Mouse (Mus musculus): ENCODE measurements around the gene Krtap31-2. TPM values are rescaled to one million over a fixed set of nuclear protein-coding genes. Genes with fewer than 3 reads are reported as not detected.

The Krtap31-2 gene
- total RNA-seq (2021), result not detected
- long read RNA-seq, result 0 reads

- DNase-seq (ENCODE audit: low spot score in 2 of 2), result no peak
Observed at GRCm38 (mm10) chr11:99935991-99936390, at the start of gene Krtap31-2. Gene Krtap31-2, plus strand, starts transcription at chr11:99936291.

- no peak for DNase-seq (ENCODE audit: low spot score in 2 of 2)
Observed at GRCm38 (mm10) chr11:99907620-99908019, 28.5 kb upstream of the Krtap31-2 start, which contains the start of gene Krtap31-1. Gene Krtap31-1, plus strand, starts transcription at chr11:99907920.

GRCm38 (mm10) chr11:99914451-99914850 lies 21.6 kb upstream of the Krtap31-2 start, which contains the start of gene Gm11565:
Gene Gm11565, plus strand, starts transcription at chr11:99914751.
- DNase-seq (ENCODE audit: low spot score in 2 of 2), result no peak

GRCm38 (mm10) chr11:99937751-99938264 lies 1.7 kb downstream of the Krtap31-2 start:
- no peak for DNase-seq (ENCODE audit: low spot score in 2 of 2)

GRCm38 (mm10) chr11:99948175-99948574 lies 12.1 kb downstream of the Krtap31-2 start, which contains the start of gene Krtap9-5:
Gene Krtap9-5, plus strand, starts transcription at chr11:99948475.
- no peak for DNase-seq (ENCODE audit: low spot score in 2 of 2)

- no peak for DNase-seq (ENCODE audit: low spot score in 2 of 2)
Observed at GRCm38 (mm10) chr11:99964213-99964612, 28.1 kb downstream of the Krtap31-2 start.

GRCm38 (mm10) chr11:99965961-99966360 lies 29.9 kb downstream of the Krtap31-2 start:
- no peak for DNase-seq (ENCODE audit: low spot score in 2 of 2)

GRCm38 (mm10) chr11:99978953-99979352 lies 42.9 kb downstream of the Krtap31-2 start, which contains the start of gene Krtap29-1:
Gene Krtap29-1, minus strand, starts transcription at chr11:99979053.
- DNase-seq (ENCODE audit: low spot score in 2 of 2), result no peak

GRCm38 (mm10) chr11:99982731-99983130 lies 46.6 kb downstream of the Krtap31-2 start:
- no peak for DNase-seq (ENCODE audit: low spot score in 2 of 2)

GRCm38 (mm10) chr11:99983442-99983841 lies 47.4 kb downstream of the Krtap31-2 start:
- DNase-seq (ENCODE audit: low spot score in 2 of 2), result no peak

- peak; percentile 20 to 30 for DNase-seq (ENCODE audit: low spot score in 2 of 2)
Observed at GRCm38 (mm10) chr11:99985291-99986092, 49.4 kb downstream of the Krtap31-2 start.

GRCm38 (mm10) chr11:99986180-99986647 lies 50.1 kb downstream of the Krtap31-2 start, which contains the start of gene Krtap16-1:
Gene Krtap16-1, minus strand, starts transcription at chr11:99986597.
- no peak for DNase-seq (ENCODE audit: low spot score in 2 of 2)

Other genes with a start within 250 kb of the Krtap31-2 start
- gene Gm14190, start 245.6 kb upstream of the Krtap31-2 start, total RNA-seq (2021), result not detected
- not detected for gene Gm14180, start 202.0 kb upstream of the Krtap31-2 start, total RNA-seq (2021)
- gene Gm11595, start 163.4 kb upstream of the Krtap31-2 start, total RNA-seq (2021), result not detected
- not detected for gene Krtap4-8, start 155.6 kb upstream of the Krtap31-2 start, total RNA-seq (2021)
- not detected for gene Krtap4-9, start 151.1 kb upstream of the Krtap31-2 start, total RNA-seq (2021)
- not detected for gene Gm11596, start 142.8 kb upstream of the Krtap31-2 start, total RNA-seq (2021)
- not detected for gene Gm11569, start 137.4 kb upstream of the Krtap31-2 start, total RNA-seq (2021)
- gene Gm11554, start 131.8 kb upstream of the Krtap31-2 start, total RNA-seq (2021), result not detected
- gene Krtap4-13, start 126.4 kb upstream of the Krtap31-2 start, total RNA-seq (2021), result not detected
- not detected for gene Gm11564, start 120.6 kb upstream of the Krtap31-2 start, total RNA-seq (2021)
- not detected for gene 2300003K06Rik, start 98.2 kb upstream of the Krtap31-2 start, total RNA-seq (2021)
- gene Krtap4-16, start 84.7 kb upstream of the Krtap31-2 start, total RNA-seq (2021), result not detected
- gene Gm11568, start 78.4 kb upstream of the Krtap31-2 start, total RNA-seq (2021), result not detected
- gene Gm11559, start 71.8 kb upstream of the Krtap31-2 start, total RNA-seq (2021), result not detected
- not detected for gene Krtap9-1, start 62.9 kb upstream of the Krtap31-2 start, total RNA-seq (2021)
- gene Gm11567, start 57.1 kb upstream of the Krtap31-2 start, total RNA-seq (2021), result not detected
- gene Krtap31-1, start 28.4 kb upstream of the Krtap31-2 start, total RNA-seq (2021), result not detected
- gene Gm11565, start 21.5 kb upstream of the Krtap31-2 start, total RNA-seq (2021), result not detected
- gene Krtap9-5, start 12.2 kb downstream of the Krtap31-2 start, total RNA-seq (2021), result not detected
- not detected for gene Krtap29-1, start 42.8 kb downstream of the Krtap31-2 start, total RNA-seq (2021)
- gene Krtap16-1, start 50.3 kb downstream of the Krtap31-2 start, total RNA-seq (2021), result not detected
- not detected for gene Krtap17-1, start 57.7 kb downstream of the Krtap31-2 start, total RNA-seq (2021)
- gene Krt33a, start 79.9 kb downstream of the Krtap31-2 start, total RNA-seq (2021), result not detected
- gene Krt33b, start 93.6 kb downstream of the Krtap31-2 start, total RNA-seq (2021), result not detected
- not detected for gene Krt34, start 105.3 kb downstream of the Krtap31-2 start, total RNA-seq (2021)
- gene Krt31, start 114.3 kb downstream of the Krtap31-2 start, total RNA-seq (2021), result not detected
- gene Krt32, start 151.9 kb downstream of the Krtap31-2 start, total RNA-seq (2021), result not detected
- not detected for gene Krt35, start 159.9 kb downstream of the Krtap31-2 start, total RNA-seq (2021)
- not detected for gene Krt36, start 169.3 kb downstream of the Krtap31-2 start, total RNA-seq (2021)
- not detected for gene Krt13, start 185.3 kb downstream of the Krtap31-2 start, total RNA-seq (2021)
- gene Krt15, start 199.6 kb downstream of the Krtap31-2 start, total RNA-seq (2021), result under 1 TPM in 1 of 2 experiments, not detected in 1; 0.51 TPM
- gene Krt19, start 212.4 kb downstream of the Krtap31-2 start, total RNA-seq (2021), result not detected

Data from layer of hippocampus, adult 18-20 months (tissue).